Mouse (Mus musculus) liver, adult 2 months (tissue): ENCODE measurements at regions not wholly inside any gene's neighbourhood (a gene's known extent, or its start where the extent isn't known, plus 50 kb on each side); places are given as distances from the start of the nearest gene placed in this dataset.

ENCODE experiments used
- CTCF ChIP-seq: fragments of 200-500 bp; IDR thresholded peaks from 2 replicates; pipeline ENCODE4 v1.5.1; 2011; ENCODE audit warnings: low read depth, low read length, control low read depth
- POLR2A ChIP-seq: fragments of 200-500 bp; IDR thresholded peaks from 2 replicates; pipeline ENCODE4 v1.6.1; 2011; ENCODE audit warnings: low read length, control low read depth; ENCODE audit not compliant: insufficient read depth; ENCODE audit errors: extremely low read depth

DNA sequence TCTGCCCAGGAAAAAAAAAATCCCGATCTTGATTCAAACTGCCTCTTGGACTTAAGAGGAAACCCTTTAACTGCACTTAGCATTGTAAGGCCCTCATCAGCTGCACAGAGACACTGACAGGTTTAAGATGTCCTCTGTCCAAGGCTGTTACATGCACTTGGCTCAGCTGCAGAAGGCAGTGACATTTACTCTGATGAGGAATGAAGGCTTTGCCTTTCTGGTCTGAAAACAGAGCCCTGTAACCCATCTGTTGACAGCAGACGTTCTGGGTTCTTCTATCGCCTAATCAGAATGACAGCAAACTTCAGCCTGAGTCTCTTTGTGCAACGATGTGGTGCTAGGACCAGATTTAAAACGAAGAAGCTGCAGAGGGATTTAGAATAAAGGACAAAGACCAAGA lies 246.9 kb upstream of the Ercc4 start:
- no peak for TF ChIP-seq CTCF
- no peak for TF ChIP-seq POLR2A
